Mouse (Mus musculus): ENCODE data around the gene Trim2. TPM values are rescaled to one million over a fixed set of nuclear protein-coding genes. Genes with fewer than 3 reads are reported as not detected.
A peak's percentile ranks its signal among the peaks of the same experiment; 100 is the strongest.

The Trim2 gene
- total RNA-seq, 2 experiments from 2014 or later = 2.7 to 3.3 TPM

- no peak for DNase-seq
Observed at GRCm38 (mm10) chr3:84257989-84258517, 48.6 kb downstream of the Trim2 start.

GRCm38 (mm10) chr3:84254520-84254878, 52.2 kb downstream of the Trim2 start:
- DNase-seq = no peak

- no peak for DNase-seq
Observed at GRCm38 (mm10) chr3:84253655-84254519, 52.8 kb downstream of the Trim2 start.

GRCm38 (mm10) chr3:84252776-84253654, 53.7 kb downstream of the Trim2 start:
- no peak for DNase-seq

- DNase-seq = no peak
Observed at GRCm38 (mm10) chr3:84251721-84252120, 55.0 kb downstream of the Trim2 start.

GRCm38 (mm10) chr3:84250275-84250674, 56.4 kb downstream of the Trim2 start:
- no peak for DNase-seq

GRCm38 (mm10) chr3:84247789-84248188, 58.9 kb downstream of the Trim2 start:
- no peak for DNase-seq

- no peak for DNase-seq
Observed at GRCm38 (mm10) chr3:84246421-84246861, 60.2 kb downstream of the Trim2 start.

GRCm38 (mm10) chr3:84243116-84243515, 63.6 kb downstream of the Trim2 start:
- DNase-seq = no peak

- no peak for DNase-seq
Observed at GRCm38 (mm10) chr3:84242497-84242896, 64.2 kb downstream of the Trim2 start.

GRCm38 (mm10) chr3:84241098-84241497, 65.6 kb downstream of the Trim2 start:
- no peak for DNase-seq

- DNase-seq = no peak
Observed at GRCm38 (mm10) chr3:84235420-84236304, 71.0 kb downstream of the Trim2 start.

- DNase-seq = no peak
Observed at GRCm38 (mm10) chr3:84234562-84234961, 72.1 kb downstream of the Trim2 start.

GRCm38 (mm10) chr3:84233663-84234415, 72.8 kb downstream of the Trim2 start:
- no peak for DNase-seq

- DNase-seq = no peak
Observed at GRCm38 (mm10) chr3:84232312-84232711, 74.4 kb downstream of the Trim2 start.

GRCm38 (mm10) chr3:84230988-84231387, 75.7 kb downstream of the Trim2 start:
- no peak for DNase-seq

GRCm38 (mm10) chr3:84228911-84229310, 77.8 kb downstream of the Trim2 start:
- DNase-seq = peak; percentile 19

- peak; percentile 28 for DNase-seq
Observed at GRCm38 (mm10) chr3:84228203-84228870, 78.3 kb downstream of the Trim2 start.

GRCm38 (mm10) chr3:84227628-84228027, 79.0 kb downstream of the Trim2 start:
- DNase-seq = no peak

GRCm38 (mm10) chr3:84224982-84225381, 81.7 kb downstream of the Trim2 start:
- DNase-seq = no peak

All from gastrocnemius, postnatal 25 days (tissue).